Mouse (Mus musculus) CD4-positive, CD25-positive, alpha-beta regulatory T cell, adult 2 months (primary cell): Measurements from ENCODE around the gene Gm42417.

Source experiments
- DNase-seq: peaks from one replicate; pipeline ENCODE4 v3.0.0-alpha.2; 2012; ENCODE audit warnings: low read depth, low spot score

Gm42417 gene

DNA sequence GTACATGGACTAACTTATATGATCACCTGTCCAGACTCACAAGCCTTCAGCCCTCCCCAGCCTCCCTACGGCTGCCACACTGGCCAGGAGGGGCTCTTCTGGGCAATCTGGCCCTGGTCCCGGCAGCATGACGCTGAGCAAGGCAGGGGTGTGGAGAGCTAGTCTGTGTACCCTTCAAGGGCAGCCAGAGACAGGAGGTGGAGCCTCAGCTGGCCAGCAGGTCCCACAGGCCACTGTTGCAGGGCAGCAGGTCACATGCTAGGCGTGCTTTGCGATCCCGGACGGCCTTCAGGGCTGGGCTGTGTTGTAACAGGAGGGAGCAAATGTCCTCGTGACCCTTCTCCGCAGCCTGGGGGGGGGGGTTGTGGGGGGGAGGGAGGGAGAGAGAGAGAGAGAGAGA, at the start of gene Gm42417:
Gm42417 (minus strand) TSS at position 244 of the 400 bp plus-strand sequence.
- DNase-seq, result no peak

DNA sequence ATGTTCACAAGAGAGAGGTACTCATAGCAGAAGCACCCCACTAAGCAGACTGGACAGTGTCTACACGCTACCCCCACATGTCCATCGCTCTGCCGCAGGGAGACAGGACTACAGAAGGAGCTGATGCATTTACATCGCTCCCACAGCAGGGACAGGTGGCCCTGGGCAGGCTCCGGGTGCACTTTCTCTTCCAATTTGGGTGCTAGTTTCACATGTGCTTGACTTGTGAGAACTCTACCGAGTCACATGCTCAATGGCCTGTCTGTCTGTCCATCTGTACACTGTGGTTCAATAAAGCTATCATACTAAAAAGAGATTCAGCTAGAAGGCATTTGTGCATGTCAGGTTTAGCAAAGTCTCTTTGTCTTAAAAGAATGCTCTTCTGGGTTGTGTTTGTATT, 48.6 kb upstream of the Gm42417 start:
- no peak for DNase-seq

DNA sequence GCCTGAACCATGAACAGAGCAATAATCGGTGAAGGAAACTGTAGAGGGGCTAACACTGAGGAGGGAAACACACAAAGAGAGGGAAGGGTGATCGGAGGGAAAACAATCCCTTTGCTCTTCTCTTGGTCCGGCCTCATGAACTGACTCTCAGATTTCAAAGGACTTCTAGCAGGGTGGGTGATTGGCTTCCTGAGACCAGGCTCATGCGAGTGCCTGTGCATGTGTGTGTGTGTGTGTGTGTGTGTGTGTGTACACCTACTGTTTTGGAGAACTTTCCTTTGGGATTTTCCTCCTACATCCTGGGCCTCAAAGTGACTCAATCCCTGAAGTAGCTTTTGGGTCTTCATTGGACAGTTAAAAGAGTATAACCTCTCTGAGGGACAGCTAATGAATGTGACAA, 47.1 kb upstream of the Gm42417 start:
- no peak for DNase-seq

DNA sequence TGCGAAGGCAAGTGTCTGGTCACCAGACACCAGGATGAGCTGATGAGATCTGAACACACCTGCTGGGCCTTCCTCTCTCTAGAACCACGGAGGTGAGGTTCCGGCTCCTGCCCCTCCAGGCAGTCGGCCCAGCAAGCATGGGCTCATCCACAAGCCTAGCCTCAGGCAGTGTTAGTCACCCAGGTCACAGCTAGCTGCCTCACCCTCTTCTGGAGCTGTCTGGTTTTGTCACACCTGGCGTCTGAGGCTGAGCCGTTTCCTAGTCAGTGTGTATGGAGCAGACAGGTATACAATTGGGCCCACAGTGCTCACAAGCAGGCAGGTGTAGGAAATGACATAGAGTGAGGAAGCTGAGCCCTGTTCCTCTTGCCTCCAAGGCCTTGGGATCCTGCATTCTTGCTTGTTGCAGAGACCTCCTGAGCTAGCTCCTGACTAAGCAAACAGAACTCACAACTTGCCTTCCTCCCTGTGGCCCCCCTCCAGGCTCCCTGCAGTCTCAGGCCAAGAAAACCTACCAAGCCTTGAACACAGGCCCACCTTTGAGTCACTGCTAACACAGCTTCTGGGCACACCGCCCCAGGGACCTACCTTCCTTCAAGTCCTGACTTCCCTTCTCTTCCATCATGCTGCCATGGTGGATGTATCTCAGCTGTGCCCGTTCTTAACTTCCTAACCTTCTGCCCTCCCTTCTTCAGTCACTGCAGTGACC, 44.3 kb upstream of the Gm42417 start:
- DNase-seq, result no peak

DNA sequence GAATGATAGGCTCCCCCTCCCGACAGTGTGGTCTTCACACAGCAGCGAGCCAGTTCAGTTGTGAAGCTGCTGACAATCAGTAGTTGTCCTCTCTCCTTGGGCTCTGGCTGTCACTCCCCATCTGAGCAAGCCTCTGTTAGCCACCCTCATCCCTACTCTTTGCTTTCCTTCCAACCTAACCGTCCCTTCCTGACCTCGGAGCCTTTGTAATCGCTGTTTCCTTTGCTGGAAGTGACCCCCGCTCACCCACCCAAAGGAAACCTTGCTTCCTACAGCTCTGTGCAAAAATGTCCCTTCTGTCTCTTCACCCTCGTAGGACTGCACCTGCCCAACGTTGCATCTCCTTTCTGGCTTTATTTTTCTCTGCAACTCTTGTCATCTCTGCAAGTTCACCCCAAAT, 43.0 kb upstream of the Gm42417 start:
- no peak for DNase-seq

DNA sequence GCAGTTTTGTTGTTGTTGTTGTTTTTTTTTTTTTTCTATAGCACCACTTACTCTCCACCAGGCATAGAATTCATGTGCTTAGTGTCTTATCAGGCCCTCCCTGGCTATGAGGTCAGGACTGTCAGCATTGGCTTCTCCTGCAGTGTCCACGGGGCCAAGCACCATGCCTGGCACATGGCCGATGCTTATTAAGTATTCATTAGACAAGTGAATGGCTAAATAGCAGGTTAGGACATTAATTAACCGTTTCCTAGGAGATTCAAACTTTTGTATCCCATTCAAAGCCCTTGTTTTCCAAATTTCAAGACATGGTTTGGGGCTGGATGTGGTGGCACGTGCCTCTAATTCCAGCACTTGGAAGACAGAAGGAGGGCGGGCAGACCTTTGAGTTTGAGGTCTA, 42.0 kb upstream of the Gm42417 start:
- no peak for DNase-seq

DNA sequence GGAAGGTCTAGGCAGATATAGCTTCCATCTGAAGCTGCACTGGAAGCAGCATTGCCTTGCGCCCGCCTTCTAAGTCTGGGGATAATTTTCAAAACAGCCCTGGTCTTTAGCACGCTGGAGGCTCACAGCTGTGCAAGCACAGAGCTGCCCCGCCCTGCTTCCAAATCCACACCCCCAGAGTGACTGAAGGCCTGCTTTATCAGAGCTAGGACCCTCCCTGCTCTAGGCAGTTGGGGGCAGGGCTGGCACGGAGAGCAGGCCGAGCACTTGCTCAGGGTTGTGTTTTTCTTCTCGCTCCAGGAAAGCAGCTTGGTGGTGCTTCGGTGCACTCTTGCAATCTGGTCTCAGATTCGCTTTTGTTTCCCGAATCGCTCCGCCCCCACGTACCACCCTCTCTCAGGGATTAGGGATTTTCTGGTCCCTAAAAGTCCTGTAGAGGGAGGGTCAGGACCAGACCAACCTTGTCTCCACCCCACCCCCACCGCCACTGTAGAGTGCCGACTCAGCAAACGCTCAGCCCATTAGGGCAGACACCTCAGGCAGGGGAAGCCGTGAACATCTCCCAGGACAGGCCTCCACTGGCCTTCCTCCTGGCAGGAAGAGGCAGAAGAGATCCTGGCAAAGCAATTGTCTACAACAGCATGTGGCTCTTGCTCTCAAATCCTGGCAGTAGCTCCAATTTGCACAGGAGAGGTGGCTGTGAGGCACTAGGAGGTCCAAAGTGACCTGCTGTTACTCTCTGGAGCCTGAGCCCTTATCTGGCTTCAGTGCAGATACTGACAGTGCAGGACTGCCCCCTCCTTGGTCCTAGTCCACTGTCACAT, 41.4 kb upstream of the Gm42417 start:
- DNase-seq, result no peak

DNA sequence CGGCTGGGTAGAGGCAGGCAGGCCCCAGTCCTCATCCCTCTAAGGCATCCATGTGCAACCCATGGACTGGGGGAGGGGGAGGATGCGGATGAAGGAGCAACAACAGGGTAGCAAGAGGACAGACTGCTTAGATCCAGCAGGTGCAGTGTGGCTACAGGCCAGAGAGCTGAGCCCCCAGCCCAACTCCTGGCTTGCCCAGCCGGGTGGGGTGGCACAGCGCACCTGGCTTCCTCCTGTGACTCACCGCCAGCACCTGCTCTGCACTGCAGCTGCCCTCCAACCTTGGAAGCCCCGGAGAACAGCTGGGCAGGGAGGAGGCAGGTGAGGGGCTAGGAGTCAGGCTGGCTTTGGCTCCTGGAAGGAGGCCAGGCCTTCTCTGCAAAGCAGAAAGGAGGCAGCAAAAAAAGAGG, 40.8 kb upstream of the Gm42417 start:
- no peak for DNase-seq

DNA sequence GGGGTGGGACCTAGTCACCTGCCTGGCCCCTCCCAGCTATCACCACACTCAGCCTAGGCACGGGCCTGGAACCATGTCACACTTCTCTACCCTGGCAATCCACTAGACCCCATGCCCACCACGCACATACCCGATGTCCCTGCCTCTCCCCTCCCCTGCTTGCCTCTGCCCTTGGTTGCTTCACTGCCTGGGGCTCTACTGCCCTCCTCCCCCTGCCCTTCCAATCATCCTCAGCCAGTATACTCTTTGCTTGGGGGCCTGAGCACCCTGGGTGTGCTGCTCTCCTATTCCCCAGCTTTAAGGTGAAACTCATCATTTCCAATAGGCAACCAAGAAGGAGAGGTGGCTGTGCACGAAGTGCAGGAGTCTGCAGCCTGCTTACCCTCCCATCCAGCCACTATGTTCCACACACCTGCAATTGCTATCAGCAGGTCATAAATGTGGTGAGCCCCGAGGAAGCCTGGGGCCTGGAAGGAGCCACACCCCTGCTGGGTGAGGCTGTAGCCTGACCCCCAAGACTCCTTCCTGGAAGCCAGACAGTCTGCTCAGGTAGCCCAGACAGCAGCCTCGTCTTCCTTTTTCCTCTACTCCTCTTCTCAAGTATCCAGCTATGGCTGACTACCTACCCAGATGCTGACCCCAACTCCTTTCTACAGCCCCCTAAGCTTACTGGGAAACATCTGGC, 37.9 kb upstream of the Gm42417 start:
- no peak for DNase-seq

DNA sequence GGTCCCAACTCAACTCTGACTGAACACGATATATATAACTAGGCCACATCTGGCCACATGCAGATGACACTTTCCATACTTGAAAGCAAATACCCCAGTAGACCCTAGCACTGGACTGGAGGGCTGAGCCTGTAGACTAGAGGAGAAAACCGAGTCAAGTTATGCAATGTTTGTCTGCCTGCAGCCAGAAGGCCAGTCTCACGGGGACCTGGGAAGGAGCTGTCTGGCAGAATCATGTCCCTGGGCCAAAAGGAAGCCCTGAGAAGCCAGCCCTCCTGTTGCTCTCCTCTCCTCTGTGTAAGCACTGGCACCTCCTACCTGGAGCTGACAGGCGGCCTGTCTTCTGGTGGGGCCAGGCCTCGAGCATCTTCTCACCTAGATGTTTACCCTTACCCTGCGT, 36.1 kb upstream of the Gm42417 start:
- no peak for DNase-seq

DNA sequence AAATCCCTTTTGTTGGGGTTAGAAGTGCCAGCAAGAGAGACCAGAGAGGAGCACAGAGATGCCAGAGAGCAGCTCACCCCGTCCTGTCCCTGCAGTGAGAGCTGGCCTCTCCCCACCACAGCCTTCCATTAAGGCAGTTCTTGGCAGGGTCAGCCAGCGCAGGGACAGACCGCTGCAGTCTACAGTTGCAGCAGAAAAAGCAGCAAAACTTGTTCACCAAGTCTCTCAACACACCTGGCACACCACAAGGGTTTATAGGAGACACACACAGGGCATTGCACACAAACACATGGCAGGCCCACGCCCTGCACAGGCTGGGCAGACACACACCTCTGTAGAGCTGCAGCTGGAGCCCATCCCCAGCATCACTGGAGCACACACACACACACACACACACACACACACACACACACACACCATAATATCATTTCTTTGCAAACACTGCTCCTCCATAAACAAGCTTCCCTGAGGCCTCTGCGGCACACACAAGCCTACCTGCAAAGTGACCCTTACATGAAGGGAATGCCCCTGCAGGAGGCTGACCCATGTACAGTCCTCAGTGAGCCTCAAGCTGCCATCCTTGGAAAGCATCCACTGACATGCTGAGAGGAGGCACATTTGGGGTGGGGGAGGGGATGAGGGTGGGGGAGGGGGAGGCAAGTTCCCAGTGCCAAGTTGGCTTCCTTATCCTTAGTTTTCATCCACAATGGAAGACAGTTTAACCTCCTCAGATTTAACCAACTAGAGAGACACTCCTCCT, 35.1 kb upstream of the Gm42417 start:
- DNase-seq, result no peak

DNA sequence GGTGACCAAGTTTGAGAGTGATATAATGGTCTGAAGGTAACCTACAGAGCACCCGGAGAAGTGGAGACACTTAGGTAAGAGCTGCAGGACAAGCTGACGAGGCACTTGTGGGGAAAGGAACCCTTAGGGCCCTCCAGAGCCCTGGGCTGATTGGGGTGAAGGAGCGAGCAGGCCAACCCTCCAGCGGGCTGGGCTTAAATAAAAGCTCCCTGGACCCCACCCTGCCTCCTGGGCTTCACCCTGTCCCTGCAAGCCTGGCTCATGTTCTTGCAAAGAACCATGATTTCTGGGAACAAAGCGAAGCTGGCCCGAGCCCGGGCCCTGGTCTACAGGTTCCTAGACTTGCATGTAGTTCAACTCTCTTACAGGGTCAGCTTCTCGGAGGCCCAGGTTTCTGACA, 34.3 kb upstream of the Gm42417 start:
- no peak for DNase-seq

DNA sequence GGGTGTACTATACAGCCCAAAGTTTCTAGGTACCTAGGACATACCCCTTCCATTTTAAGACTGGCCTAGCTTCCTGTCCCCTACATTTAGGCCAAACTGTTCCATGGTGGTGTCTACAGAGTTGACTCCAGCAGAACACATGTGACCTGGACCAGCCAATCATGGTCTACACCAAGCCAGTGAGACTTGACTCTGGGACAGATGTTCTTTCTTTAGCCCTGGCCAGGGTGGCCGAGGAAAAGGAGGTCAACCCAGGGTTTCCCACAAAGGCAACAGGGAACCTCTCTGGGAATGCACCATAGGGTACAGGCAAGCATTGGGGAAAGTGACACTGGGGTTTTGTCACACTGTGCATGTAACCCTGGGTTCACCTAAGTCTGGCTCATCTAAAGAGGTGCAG, 33.5 kb upstream of the Gm42417 start:
- no peak for DNase-seq

DNA sequence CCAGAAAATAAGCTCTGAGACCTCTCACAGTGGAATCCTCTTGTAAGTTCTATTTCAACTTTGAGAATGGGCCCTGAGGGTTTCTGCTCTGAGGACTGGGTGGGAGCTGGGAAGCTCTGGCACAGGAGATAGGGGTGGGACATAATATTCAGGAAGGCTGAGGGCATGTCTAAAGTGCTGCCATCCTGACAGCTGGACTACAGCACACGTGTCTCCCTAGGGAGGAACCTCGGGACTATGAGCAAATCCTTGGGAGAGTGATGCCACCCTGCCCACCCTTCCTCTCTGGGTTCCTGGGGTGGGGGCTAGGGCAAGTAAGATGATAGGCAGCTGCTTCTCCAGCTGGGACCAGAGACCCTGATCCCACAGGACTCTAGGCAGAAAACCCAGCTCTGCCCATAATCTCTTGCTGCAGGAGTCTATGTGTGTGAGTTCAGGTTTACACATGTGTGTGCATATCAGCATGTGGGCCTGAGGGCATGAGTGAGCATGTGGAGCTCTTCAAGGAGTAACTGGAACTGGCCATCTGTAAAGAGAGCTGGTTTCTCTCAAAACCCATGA, 33.0 kb upstream of the Gm42417 start:
- DNase-seq, result no peak

DNA sequence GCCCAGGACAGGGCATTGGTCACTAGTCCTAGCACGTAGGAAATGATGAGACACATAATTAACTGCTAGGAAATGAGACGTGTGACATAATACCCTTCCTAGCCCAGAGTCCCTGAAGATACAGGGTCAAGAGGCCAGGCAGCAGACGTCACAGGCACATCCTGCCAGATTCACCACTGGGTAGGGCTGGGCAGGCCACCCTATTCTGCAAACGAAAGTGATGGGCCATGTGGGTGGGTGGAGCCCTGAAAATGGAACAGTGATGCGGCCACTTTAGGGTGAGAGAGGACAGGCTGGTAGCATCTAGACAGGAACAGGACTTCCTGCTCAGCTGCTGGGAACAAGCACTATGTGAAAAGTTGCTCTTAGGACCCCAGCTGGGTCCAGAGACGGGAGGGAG, 32.4 kb upstream of the Gm42417 start:
- DNase-seq, result no peak

DNA sequence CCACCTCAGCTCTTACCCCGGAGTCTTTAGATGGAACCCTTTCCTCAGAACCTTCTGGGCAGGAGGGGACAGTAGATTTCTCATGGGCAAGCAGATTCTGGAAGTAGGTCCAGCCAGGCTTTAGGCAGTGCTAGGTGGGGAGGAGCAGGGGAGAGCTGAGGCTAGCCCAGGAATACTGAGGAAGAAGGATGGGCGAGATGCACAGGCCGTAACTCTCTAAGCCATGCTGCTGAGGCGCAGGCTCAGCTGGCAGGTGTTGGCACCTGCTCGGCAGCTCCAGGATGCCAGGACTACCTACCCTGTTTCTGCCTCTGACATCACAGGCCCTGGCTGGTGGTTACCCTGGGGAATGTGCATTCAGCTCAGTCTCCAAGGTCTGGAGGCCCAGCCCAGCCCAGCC, 31.1 kb upstream of the Gm42417 start:
- DNase-seq, result no peak

DNA sequence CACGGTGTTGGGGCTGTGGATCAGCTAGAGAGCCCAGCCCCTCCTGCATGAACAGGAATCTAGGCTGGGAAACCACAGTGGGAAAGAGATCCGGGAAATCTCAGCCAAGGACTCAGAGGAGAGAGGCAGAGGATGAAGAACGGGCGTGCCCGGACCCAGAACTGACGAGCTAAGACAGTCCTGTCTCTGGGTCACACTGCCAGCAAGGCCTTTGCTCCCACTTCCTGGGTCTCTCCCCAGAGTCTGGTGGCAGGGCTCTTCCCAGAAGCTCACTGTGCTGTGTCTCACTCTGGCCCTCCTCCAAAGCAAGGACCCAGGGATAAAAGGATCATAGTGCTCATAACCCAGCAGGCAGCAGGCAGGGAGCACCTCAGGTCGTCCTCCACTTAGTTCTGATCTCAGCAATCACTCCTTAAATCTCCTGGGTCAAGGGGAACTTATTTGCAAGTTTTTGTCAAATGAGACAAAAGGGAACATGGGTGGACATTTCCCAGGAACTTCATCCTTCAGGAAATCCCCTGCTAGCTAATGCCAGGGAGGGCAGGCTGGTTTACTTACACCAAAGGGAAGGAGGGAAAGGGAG, 30.6 kb upstream of the Gm42417 start:
- DNase-seq, result no peak

DNA sequence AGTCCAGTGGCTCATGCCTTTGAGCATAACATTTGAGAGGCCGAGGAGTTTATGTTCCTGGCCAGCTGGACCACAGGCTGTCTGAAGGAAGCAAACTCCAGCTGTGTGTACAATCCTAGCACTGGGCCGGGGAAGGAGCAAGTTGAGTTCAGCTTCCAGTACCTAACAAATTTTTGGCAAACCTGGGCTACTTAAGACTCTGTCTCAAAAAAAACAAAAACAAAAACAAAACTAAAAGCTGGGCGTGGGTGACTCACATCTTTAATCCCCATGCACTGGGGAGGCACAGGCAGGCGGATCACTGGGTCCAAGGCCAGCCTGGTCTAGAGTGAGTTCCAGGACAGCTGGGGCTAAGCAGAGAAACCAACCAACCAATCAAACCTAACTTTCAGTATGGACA, 29.5 kb upstream of the Gm42417 start:
- no peak for DNase-seq

DNA sequence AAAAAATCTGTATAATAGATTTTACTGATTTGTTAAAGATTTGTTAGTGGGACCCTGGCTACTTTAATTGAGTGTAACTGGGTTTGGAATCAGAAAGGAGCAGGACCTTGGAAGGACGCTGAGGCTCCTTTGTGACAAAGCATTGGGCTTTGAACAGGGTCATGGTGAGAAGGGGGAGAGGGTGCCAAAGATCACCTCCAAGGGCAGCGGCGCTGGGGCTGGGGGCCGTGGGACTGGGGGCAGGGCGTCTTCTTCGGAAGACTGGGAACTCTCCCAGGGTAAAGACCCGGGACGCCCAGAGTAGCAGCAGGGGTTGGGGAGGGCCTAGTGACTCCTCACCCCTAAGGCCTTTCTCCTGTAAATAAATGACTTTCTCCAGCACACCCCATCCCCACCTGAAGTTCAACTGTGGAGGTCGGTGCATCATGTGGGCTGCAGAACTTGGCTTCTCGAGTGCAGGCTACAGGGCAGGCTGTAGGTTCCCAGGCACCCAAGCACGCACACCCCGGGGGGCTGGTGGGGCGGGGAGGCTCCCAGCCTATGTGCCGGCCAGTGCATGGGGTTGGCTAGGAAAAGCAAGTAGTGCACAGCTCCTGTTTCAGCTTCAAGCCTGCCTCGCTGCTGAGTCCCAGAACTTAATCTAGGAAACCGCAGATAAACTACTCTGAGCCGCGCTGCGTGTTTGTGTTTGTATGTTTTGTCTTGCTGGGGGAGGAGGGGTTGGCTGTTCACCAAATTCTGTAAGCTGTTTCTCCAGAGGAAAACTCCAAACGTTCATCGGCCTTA, 28.8 kb upstream of the Gm42417 start:
- no peak for DNase-seq

DNA sequence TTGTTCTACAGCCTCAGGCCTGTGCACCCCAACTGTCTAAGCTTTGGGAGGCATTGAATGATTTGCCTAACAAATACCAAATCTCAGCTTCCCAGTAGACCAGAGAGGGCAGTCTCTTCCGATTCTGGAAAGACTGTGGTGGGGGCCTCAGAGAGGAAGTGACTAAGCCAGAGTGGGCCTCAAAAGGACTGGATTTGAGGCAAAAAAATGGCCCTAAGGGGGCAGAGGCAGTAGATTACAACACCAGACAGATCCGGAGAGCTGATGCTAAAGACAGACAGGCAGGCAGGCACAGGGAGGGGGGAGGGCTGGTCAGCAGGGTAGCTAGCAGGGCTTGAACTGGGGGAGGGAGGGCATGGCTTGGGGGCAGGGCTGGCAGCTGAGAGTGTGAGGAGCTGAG, 27.2 kb upstream of the Gm42417 start:
- DNase-seq, result no peak
